Mouse (Mus musculus): ENCODE data around the gene Gstm2. TPM values are rescaled to one million over a fixed set of nuclear protein-coding genes. Genes with fewer than 3 reads are reported as not detected.

Gene Gstm2
- polyA plus RNA-seq, 1 experiment from 2014 or later, result 141 TPM

Other genes starting within 250 kb of the Gstm2 start
- 13.3 and 13.6 TPM in 2 replicates for gene Csf1, start 226.0 kb downstream of the Gstm2 start, polyA plus RNA-seq (2014; fragmentation: Nextera tagmentation; extraction: Ambion mirVana)
- gene Eps8l3, start 109.2 kb downstream of the Gstm2 start, polyA plus RNA-seq (2014; fragmentation: Nextera tagmentation; extraction: Ambion mirVana), result 66.9 and 82.6 TPM in 2 replicates
- gene Gstm5, start 90.6 kb downstream of the Gstm2 start, polyA plus RNA-seq (2014; fragmentation: Nextera tagmentation; extraction: Ambion mirVana), result 196 and 223 TPM in 2 replicates
- 21.3 and 23.4 TPM in 2 replicates for gene Gstm7, start 54.6 kb downstream of the Gstm2 start, polyA plus RNA-seq (2014; fragmentation: Nextera tagmentation; extraction: Ambion mirVana)
- 8.7 and 11.6 TPM in 2 replicates for gene Gstm6, start 42.7 kb downstream of the Gstm2 start, polyA plus RNA-seq (2014; fragmentation: Nextera tagmentation; extraction: Ambion mirVana)
- 27.3 and 41.6 TPM in 2 replicates for gene Gstm3, start 17.2 kb downstream of the Gstm2 start, polyA plus RNA-seq (2014; fragmentation: Nextera tagmentation; extraction: Ambion mirVana)
- gene Gstm1, start 31.5 kb upstream of the Gstm2 start, polyA plus RNA-seq (2014; fragmentation: Nextera tagmentation; extraction: Ambion mirVana), result 186 and 220 TPM in 2 replicates
- gene Gstm4, start 58.4 kb upstream of the Gstm2 start, polyA plus RNA-seq (2014; fragmentation: Nextera tagmentation; extraction: Ambion mirVana), result 20.4 and 20.6 TPM in 2 replicates
- 38.6 and 42.2 TPM in 2 replicates for gene Ampd2, start 100.2 kb upstream of the Gstm2 start, polyA plus RNA-seq (2014; fragmentation: Nextera tagmentation; extraction: Ambion mirVana)
- 0.93 and 1.6 TPM in 2 replicates for gene Gnat2, start 106.3 kb upstream of the Gstm2 start, polyA plus RNA-seq (2014; fragmentation: Nextera tagmentation; extraction: Ambion mirVana)
- gene Gnai3, start 159.7 kb upstream of the Gstm2 start, polyA plus RNA-seq (2014; fragmentation: Nextera tagmentation; extraction: Ambion mirVana), result 171 and 182 TPM in 2 replicates
- 0.04 and 0.26 TPM in 2 replicates for gene Gpr61, start 168.4 kb upstream of the Gstm2 start, polyA plus RNA-seq (2014; fragmentation: Nextera tagmentation; extraction: Ambion mirVana)
- 3.0 and 3.5 TPM in 2 replicates for gene Amigo1, start 199.9 kb upstream of the Gstm2 start, polyA plus RNA-seq (2014; fragmentation: Nextera tagmentation; extraction: Ambion mirVana)
- 2.3 and 2.6 TPM in 2 replicates for gene Cyb561d1, start 214.8 kb upstream of the Gstm2 start, polyA plus RNA-seq (2014; fragmentation: Nextera tagmentation; extraction: Ambion mirVana)
- gene Atxn7l2, start 224.5 kb upstream of the Gstm2 start, polyA plus RNA-seq (2014; fragmentation: Nextera tagmentation; extraction: Ambion mirVana), result 15.3 and 15.5 TPM in 2 replicates
- gene Sypl2, start 240.2 kb upstream of the Gstm2 start, polyA plus RNA-seq (2014; fragmentation: Nextera tagmentation; extraction: Ambion mirVana), result 0.08 and 0.36 TPM in 2 replicates